Mouse (Mus musculus) thymus, postnatal 0 days (tissue): ENCODE results near the gene Cnst. TPM values are rescaled to one million over a fixed set of nuclear protein-coding genes. Genes with fewer than 3 reads are reported as not detected.

Experiments used
- DNase-seq: peaks from one replicate; pipeline ENCODE4 v3.0.0-alpha.2; 2015; ENCODE audit warnings: low spot score
- polyA plus RNA-seq: library from polyadenylated mRNA; unstranded; fragments of >200 nt; fragmentation: Nextera tagmentation; extraction: Ambion mirVana; gene quantifications from 2 replicates; pipeline ENCODE4 v1.2.1, GENCODE M21; 2015

Gene Cnst
- polyA plus RNA-seq, 1 experiment from 2014 or later, result 18.8 TPM

- DNase-seq, result no peak
Measured at GRCm38 (mm10) chr1:179591639-179592038, 45.5 kb downstream of the Cnst start.

GRCm38 (mm10) chr1:179592143-179592542 is 46.0 kb downstream of the Cnst start:
- no peak for DNase-seq

GRCm38 (mm10) chr1:179592972-179593371 is 46.8 kb downstream of the Cnst start:
- DNase-seq, result no peak

GRCm38 (mm10) chr1:179598386-179598785 is 52.2 kb downstream of the Cnst start:
- DNase-seq, result no peak

DNA sequence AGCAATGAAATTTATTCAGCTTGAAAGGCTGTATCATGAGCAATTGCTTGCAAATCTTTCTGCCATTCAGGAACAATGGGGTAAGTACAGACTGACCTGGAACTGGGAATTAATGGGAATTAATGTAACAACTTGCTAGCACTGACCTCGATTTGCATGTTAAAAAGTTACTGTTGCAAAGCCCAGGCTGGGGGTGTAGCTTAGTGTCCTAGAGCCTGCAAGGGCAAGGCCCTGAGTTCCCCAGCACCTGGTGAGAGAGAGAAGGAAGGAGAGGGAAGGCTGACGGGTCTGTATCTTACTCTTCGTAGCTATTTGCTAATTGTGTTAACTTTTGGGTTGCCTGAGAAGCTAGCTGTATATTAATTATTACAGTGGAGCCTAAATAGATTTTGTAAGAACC is 58.4 kb downstream of the Cnst start:
- no peak for DNase-seq

DNA sequence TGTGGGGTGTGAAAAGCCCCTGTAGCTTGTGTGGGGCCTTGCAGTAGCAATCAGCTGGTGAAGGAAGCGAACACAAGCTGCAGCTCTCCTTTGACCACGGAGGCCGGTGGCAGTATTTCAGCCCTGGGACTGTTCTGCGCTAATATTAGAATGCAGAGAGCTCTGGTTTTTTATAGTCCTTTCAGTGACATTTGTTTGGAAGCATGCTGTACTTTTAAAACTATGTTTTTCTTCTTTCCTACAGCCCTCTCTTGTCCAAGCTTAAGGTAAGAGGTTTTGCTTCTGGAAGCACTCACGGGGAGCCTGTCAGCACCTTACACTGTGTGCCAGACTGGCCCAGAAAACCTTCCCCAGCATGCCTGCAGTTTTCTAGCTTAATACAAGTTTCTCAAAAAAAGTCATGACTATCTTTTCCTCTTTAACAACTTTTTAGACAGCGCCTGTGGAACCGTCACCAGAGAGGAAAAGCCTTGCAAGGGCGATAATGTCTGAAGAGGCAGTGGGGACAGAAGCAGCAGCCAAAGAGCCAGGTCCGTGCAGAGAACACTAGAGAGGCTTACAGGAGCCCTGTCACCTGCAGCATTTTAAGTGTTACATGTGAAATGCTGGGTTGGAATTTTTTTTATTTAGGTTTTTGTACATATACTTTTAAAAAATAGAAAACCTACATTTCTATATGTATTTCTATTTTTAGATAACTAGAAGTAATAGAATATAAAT is 60.0 kb downstream of the Cnst start:
- DNase-seq, result no peak

DNA sequence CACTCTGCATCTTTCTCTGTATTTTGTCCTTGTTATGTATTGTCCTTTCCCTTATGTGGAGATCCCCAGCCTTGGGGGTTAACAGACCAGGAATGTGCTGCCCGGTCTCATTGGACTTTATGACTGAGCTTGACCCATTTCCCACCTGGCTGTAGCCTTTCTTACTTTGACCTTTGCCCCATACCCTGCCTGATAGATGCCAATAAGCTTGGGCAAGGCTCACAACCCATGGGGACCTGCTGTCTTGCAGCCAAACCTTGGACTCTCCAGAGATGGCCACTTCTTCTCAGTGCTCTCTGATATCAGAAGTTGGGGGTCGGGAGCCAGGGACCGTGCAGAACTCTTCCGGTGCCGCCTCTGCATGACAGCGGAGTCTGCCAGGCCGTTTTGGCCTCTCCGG is 62.4 kb downstream of the Cnst start:
- no peak for DNase-seq

DNA sequence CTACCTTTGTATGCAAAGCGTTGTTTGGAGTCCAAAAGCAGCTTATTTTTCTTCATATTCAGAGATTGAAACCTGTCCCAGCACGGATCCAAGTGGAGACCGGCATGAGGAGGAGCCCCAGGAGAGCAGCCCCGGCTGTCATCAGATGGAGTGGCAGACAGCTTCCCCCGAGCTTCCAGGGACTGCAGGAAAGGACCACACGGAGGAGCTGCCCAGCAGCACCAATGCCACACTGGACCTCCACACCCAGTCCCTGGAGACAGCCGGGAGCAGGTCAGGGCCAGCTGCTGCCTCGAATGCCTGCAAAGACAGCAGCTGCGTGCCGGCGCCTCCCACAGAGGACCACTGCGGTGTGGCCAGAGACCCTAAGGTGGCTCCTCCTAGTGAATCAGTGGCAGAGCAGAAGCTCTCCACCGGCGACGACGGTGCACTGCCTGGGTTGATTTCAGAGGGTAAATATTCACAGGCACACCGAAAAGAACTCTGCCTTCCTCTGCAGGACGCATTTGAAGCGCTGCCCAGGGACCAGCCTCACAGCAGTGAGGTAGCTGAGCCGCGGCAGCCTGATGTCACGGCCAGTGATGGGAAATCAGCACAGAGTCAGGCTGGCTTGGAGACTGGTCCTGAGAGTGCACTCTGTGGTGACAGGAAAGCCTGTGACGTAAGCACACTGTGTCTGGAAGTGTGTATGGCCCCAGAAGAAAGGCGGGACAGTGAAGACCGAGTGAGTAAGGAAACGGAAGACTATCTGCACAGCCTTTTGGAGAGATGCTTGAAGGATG is 63.7 kb downstream of the Cnst start:
- no peak for DNase-seq

- DNase-seq, result no peak
Measured at GRCm38 (mm10) chr1:179611182-179611581, 65.0 kb downstream of the Cnst start.

GRCm38 (mm10) chr1:179612418-179612817 is 66.2 kb downstream of the Cnst start:
- no peak for DNase-seq

- DNase-seq, result no peak
Measured at GRCm38 (mm10) chr1:179612986-179613505, 66.9 kb downstream of the Cnst start.

GRCm38 (mm10) chr1:179617426-179617825 is 71.3 kb downstream of the Cnst start:
- DNase-seq, result no peak

DNA sequence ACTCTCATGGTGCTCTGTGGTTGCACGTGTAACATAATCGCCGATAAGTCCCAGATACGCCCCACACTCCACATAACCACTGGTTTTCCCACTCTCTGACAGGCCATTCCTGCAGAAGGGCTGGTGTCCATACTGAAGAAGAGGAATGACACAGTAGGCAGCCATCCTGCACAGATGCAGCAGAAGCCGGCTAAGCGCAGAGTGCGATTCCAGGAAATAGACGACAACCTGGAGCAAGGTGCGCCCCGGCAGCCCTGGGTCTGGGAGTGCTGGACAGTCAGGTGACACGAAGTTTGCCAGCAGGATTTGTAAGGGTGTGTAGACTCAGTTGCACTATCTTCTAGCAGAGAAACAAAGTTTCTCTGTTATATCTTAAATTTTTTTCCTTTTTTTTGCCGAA is 76.5 kb downstream of the Cnst start:
- DNase-seq, result no peak

DNA sequence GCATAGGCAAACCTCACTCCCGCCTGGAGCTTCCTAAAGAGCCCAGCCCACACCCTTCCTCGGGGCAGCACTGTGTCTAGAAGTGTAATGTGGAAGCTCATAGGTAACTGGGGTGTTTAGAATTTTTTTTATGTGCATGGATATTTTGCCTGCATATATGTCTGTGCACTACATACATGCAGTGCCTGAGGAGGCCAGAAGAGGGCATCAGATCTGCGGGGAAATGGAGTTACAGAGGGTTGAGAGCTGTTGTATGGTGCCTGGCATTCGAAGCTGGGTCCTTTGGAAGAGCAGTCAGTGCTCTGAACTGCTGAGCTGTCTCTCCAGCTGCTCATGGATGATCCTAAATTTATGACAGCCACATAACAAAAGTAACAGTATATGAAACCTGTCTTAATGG is 77.5 kb downstream of the Cnst start:
- peak; percentile 56 for DNase-seq

DNA sequence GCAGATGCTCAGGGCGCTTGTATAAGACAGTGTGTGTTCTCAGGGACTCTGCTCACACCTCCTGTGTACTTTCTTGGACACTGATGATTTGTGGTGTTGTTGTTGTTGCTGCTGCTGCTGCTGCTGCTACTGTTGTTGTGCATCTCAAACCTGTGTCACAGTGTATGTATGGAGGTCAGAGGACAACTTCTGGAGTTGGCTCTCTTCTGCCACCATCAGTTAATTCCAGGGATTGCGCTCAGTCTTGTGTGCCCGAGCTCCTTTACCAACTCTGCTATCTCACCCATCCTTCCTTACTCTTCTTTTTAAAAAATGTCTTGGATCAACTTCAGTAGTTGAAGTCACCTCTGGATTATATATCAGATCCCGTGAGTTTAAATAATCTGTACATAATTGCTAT is 78.2 kb downstream of the Cnst start:
- peak; percentile 54 for DNase-seq

GRCm38 (mm10) chr1:179627855-179628254 is 81.7 kb downstream of the Cnst start:
- no peak for DNase-seq

- DNase-seq, result no peak
Measured at GRCm38 (mm10) chr1:179628438-179629106, 82.4 kb downstream of the Cnst start.

DNA sequence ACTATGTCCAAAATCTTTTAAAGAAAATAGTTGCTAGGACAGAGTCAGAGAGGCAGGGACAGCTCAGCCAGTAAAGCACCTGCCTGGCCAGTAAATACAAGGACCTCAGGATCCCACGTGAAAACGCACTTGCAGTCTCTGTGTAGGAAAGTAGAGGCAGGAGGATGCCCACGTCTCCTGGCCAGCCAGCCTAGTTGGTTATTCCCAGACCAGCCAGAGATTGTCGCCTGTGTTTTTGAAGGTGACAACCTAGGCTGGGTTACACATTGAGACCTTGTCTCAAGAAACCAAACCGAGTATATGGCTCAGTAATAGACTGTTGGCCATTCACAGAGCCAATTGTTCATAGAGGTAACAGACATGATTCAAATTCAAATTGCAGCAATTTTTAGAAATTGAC is 83.1 kb downstream of the Cnst start:
- no peak for DNase-seq

DNA sequence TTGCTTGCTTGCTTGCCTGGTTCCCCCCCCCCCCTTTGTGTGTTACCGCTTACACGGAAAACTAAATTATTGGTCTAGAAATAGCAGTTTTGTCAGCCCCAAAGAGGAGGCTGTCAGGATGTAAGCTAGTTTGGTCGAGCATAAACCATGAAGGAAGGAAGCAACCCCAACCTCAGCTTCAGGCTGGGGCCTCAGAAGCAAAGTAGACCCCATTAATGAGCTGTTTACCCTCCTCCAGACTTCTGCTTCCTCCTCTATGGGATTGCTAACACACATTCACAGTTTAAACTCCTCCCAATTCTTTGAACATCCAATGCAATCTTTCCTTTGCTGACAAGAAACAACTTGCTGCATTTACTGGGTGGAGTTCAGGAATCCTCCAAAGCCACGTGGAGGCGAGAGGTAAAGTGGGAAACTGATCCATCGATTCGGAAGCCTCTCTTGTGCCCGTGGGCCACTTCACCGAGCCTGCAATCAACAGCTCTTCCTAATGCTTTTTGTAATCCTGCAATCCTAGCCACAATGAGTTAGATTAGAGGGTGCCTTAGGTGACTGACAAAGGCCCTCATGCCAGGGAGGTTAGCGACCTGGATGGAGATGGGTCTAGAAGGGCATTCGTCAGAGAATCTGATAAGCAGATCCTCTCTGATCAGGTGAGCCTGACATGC is 86.7 kb downstream of the Cnst start:
- peak; percentile 3 for DNase-seq

- DNase-seq, result peak; percentile 55
Measured at GRCm38 (mm10) chr1:179633414-179633752, 87.2 kb downstream of the Cnst start.

- no peak for DNase-seq
Measured at GRCm38 (mm10) chr1:179634159-179634558, 88.0 kb downstream of the Cnst start.

- DNase-seq, result peak; percentile 20
Measured at GRCm38 (mm10) chr1:179642726-179643125, 96.6 kb downstream of the Cnst start.
